Mouse (Mus musculus) mature B cell (primary cell): ENCODE data around the gene Snupn.

Source experiments
- in situ Hi-C: fragments of 300-500 bp; cut with MboI; formaldehyde crosslinking; loops from 2 replicates; pipeline ENCODE4 v1.14.3; 2019

Gene Snupn

DNA sequence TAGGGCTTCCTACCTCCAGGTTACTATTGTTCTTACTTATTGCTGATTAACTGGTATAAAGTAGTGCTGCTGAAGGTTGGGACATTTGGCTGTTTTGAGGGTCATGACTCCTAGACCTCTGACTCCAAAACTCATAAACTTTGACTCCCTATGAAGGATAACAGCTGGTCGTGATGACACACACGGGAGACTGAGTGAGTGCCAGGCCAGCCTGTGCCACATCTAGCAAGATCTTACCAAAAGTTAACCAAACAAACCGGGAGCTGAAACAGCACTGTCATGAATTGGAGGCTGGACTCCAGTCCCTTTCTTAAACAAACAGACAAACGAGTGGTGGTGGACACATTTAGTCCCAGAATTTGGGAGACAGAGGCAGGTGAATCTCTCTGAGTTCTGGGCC, 21.2 kb upstream of the Snupn start:
- in situ Hi-C loops, result loop anchor here (25.0 kb wide), 1 partner anchor 508 kb away; the partner anchor contains the start of gene Ppcdc

DNA sequence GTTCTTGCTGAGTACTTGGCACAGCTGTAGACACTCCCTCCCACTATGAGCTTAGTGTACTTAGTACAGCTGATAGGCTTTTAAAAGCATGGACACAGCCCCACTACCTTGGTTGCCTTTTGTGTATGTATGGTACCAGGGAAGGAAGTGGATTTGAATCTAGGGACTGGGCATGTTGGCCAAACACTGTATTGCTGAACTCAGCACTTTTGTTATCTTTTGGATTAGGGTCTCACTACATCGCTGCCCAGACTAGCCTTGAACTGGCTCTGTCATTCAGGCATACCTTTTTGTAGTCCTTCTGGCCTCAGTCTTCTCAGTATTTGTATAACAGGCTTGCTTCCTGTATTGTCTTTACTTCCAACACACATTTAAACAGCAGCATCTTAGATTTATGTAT, 20.1 kb upstream of the Snupn start:
- in situ Hi-C loops, result loop anchor here (10.0 to 25.0 kb wide), 2 partner anchors 204 to 507 kb away; partner anchors contain the start of genes Man2c1 and Ppcdc

DNA sequence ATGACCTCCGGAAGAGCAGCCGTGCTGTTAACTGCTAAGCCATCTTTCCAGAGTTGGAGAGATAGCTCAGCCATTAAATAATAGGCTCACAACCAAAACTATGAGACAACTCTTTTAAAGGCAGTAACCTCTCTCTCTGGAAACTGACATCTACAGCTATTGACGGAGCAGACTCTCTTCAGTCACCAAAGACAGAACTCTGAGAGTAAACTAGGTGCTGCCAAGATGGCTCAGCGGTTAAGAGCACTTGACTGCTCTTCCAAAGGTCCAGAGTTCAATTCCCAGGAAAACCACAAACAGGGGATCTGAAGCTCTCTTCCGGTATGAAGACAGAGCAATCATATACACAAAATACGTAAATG, 13.8 kb upstream of the Snupn start:
- in situ Hi-C loops, result loop anchor here (10.0 to 25.0 kb wide), 2 partner anchors 198 to 500 kb away; partner anchors contain the start of genes Man2c1 and Ppcdc

DNA sequence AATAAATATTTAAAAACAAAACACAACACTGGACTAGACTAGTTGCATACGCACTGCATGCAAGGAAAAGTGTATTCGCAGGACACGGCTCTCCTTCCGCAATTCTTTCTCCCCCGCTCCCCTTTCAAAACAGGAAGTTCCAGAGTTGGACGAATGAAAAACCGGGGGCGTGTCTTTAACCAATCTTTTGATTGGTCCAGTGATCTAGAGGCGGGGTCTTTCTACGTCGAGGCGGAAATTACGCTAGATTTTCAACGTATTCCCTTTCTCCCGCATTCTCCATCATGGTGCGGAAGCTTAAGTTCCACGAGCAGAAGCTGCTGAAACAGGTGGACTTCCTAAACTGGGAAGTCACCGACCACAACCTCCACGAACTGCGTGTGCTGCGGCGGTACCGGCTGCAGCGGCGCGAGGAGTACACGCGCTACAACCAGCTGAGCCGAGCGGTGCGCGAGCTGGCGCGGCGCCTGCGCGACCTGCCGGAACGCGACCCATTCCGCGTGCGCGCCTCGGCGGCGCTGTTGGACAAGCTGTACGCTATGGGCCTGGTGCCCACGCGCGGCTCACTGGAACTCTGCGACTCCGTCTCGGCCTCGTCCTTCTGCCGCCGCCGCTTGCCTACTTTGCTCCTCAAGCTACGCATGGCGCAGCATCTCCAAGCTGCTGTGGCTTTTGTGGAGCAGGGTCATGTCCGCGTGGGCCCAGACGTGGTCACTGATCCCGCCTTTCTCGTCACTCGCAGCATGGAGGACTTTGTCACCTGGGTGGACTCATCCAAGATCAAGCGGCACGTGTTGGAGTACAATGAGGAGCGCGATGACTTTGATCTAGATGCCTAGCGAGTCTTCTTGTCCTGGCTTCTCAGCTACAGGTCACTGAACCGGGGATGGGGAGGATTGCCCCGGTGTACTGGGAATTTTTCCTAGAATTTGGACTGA, 13.2 kb upstream of the Snupn start, which contains the start of gene Imp3:
Gene Imp3, plus strand, starts transcription at position 253 of the 938 bp plus-strand sequence.
- in situ Hi-C loops, result loop anchor here (10.0 to 25.0 kb wide), 2 partner anchors 197 to 500 kb away; partner anchors contain the start of genes Man2c1 and Ppcdc

DNA sequence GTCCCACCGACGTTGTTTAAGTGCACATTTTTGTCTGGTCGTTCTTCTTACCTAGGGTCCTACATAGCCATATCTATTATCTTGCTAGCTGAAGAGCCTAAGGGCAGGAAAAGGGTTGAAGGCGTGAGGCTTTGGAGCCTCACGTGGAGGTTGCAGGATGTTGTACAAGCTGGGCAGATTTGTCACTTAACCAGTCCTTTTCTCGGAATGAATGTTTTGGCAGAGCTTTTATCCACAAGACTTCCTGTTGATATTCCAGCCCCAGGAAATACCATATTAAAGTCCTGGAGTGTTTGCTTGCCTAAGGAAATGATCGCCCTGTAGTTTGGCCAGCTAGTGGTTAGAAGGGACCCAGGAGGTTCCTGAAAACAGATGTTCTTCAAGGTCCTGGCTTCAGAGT, 12.3 kb upstream of the Snupn start:
- in situ Hi-C loops, result loop anchor here (10.0 to 25.0 kb wide), 2 partner anchors 196 to 499 kb away; partner anchors contain the start of genes Man2c1 and Ppcdc

DNA sequence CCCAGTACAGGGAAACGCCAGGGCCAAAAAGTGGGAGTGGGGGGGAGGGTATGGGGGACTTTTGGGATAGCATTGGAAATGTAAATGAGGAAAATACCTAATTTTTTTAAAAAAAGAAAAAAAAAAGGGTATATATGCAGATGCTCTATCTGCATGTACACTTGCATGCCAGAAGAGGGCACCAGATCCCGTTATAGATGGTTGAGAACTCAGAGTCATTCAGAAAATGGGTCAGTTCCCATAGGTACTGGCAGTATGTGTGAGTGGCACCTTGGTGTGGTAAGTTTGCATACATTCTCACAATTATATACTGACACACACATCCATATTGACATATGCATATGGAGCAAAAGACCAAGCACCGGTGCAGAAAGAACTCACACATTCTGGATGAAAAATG, 3.2 kb upstream of the Snupn start:
- in situ Hi-C loops, result loop anchor here (25.0 kb wide), 1 partner anchor 490 kb away; the partner anchor contains the start of gene Ppcdc

DNA sequence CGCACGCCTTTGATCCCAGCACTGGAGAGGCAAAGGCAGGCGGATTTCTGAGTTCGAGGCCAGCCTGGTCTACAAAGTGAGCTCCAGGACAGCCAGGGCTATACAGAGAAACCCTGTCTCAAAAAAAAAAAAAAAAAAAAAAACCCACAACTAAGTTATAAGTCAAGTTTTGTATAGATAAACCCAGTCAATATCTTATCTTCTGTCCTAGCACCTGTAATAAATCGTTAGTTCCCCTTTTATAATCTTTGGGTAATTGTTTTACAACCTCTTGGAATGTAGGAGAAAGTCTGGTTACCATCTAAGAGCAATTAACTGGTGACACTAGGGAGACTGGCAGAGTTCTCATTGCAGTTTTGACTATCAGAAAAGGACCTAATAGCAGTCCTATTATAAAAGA, 2.0 kb upstream of the Snupn start:
- in situ Hi-C loops, result loop anchor here (25.0 kb wide), 1 partner anchor 489 kb away; the partner anchor contains the start of gene Ppcdc

DNA sequence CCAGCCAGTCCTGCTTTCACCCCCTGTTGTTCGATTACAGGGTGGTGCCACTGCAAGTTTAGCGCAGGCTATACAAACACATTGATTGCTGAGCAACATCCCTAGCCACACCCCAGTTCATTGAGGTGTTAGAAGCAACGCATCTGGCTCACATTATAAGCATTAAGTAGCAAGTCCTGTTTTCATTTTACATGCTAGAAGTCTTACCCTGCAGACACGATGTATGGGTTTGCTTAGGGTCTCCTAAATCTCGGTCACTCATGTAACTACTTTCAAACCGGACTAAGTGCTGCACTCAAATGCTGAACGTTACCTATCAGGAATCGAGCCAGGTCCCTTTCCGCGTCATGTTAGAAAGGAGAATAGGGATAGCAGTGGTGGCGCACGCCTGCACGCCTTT, 911 bp upstream of the Snupn start:
- in situ Hi-C loops, result loop anchor here (25.0 kb wide), 1 partner anchor 488 kb away; the partner anchor contains the start of gene Ppcdc

DNA sequence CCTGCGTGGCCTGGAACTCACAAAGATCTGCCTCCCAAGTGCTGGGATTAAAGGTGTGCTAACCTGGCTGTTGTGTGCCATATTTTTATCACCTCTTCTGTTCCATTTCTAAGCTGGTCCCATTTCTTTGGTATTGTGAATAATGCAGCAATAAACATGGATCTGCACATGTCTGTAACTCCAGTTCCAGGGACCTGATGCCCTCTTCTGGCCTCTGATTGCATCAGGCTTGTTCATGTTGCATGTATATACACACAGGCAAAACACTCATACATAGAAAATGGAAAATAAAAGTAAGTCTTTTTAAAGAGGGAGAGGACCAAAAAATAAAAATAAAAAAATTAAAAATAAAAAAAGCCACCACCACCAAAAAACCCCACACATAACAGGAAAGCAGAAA, 2.9 kb downstream of the Snupn start:
- in situ Hi-C loops, result no loop called here

DNA sequence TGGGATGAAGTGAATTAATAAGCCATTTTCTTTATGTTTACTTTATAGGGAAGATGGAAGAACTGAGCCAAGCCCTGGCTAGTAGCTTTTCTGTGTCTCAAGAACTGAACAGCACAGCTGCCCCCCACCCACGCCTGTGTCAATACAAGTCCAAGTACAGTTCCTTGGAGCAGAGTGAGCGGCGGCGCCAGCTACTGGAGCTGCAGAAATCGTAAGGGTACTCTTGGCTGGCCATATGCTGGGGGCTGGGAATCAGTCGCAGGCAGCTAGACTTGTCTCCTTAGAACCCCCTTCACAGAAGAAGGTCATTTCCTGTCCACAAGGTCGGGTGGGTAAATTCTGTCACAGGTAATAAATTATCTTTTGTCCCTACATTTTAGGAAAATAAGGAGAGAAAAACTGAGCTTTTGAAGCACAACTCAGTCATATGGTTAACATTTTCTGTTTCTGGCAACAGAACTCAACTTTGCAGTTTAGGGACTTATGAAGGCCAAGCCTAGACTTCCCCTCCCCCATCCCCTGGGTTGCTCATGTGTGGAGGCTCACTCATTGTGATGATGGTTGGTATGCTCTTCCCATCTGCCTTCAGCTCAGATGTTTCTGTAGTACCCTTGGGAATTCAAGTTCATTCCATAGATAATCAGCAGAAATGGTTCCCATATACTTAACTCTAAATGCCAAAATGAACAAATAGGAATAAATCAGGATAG, 6.4 kb downstream of the Snupn start:
- in situ Hi-C loops, result no loop called here

DNA sequence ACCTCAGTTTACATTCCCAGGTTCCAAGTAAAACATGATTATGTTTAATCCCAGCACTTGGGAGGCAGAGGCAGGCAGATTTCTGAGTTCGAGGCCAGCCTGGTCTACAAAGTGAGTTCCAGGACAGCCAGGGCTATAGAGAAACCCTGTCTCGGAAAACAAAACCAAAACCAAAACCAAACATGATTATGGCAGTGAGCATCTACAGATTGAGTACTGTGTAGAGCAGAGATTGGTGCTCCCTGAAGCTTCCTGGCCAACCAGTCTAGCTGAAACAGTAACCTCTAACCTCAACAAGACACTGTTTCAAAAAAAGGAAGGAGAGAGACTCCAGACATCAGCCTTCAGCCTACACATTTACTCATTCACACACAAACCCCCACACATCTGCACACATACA, 8.0 kb downstream of the Snupn start:
- in situ Hi-C loops, result no loop called here

DNA sequence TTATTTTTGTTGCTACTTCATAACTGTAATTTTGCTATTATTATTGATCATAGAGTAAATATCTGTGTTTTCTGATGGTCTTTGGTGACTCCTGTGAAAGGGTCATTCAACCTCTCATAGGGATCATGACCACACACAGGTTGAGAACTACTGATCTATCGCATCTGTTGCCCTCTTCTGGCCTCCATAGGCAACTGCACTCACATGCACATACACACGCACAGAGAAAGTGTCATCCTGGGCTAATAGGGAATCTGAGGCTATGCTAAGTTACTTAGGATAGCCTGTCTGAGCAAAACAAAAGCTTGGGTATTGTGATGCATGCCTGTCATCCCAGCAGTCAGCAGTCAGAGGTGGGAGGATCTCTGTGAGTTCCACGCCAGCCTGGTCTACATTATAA, 10.9 kb downstream of the Snupn start:
- in situ Hi-C loops, result no loop called here

DNA sequence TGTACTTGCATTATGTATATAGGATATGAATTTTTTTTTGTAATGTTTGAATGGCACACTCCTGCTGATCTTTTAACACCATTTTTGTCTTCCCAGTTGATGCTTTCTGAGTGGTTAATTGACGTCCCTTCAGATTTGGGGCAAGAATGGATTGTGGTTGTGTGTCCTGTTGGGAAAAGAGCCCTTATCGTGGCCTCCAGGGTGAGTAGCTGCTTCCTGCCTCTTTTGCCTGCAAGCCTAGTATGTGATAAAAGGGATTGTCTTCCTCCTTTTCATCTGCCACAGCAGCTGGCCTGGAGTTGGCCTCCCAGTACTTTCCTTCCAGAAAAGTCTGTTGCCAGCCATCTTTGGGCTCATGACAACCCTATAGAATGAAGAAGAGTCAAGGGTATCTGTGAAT, 19.5 kb downstream of the Snupn start:
- in situ Hi-C loops, result no loop called here

DNA sequence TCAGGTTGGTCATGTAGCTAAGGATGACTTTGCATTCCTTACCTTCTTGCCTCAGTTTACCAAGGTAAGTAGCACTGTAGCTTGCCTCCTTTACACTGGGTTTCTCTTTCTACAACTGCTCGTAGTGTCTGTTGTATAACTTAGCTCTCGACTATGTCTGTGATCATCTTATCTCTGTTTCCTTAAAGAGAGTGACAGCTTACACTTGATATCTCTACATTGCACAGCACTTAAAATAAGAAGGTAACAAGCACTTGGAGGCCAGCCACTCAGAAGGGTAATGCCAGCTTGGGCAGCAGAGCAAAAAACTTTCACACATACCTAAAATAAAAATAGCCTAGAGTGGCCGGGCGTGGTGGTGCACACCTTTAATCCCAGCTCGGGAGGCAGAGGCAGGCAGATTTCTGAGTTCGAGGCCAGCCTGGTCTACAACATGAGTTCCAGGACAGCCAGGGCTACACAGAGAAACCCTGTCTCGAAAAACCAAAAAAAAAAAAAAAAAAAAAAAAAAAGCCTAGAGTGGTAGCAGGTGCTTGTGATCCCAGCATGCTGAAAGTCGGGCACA, 23.4 kb downstream of the Snupn start:
- in situ Hi-C loops, result no loop called here

DNA sequence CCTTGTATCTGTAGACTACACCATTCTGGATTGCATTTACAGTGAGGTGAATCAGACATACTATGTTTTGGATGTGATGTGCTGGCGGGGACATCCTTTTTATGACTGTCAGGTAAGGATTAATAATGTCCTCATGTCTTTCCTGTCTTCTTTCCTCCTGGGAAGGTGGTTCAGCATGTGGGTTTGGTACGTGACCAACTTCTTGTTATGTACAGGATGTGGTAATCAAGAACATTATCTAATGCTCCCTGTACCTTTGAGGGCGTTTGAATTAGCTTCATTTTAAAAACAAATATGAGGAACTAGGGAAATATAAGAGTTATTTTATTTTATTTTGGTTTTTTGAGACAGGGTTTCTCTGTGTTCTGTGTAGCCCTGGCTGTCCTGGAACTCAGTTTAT, 24.5 kb downstream of the Snupn start:
- in situ Hi-C loops, result no loop called here

DNA sequence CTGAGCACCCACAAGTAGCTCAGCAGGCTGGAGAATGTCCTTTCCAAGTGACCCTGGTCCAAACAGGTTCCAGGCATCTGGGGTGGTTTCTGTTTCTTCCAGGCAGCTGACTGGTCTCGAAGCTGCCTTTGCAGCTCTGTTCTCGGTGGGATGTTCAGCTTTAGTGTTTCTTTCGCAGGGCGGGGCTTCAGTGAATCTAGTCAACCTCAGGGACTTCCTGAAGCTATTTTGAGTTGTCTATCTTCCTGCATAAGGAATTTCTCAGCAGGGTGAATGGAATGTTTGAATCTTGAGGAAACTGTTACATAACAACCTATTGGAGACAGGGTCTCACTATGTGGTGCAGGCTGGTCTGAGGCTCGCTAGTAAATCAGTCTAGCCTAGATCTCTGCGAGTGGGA, 29.5 kb downstream of the Snupn start:
- in situ Hi-C loops, result no loop called here

DNA sequence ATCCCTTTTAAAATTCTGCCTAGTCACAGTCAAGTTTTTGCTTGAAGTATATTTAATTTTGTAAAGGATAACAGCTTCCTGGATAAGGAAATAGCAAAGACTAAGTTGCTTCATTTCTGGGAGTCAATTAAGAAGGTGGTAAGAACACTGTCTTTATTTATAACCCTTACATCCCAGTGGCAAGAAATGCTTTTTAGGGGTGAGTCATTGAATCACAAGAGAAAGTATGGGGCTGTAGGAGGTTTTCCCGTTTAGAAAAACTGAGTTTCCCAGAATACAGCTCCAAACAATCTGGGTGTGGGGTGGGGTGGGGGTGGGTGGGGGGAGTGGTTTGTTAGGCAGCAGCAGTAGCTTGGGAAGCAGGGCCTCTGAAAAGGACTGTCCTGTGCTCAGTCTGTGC, 30.8 kb downstream of the Snupn start:
- in situ Hi-C loops, result no loop called here

DNA sequence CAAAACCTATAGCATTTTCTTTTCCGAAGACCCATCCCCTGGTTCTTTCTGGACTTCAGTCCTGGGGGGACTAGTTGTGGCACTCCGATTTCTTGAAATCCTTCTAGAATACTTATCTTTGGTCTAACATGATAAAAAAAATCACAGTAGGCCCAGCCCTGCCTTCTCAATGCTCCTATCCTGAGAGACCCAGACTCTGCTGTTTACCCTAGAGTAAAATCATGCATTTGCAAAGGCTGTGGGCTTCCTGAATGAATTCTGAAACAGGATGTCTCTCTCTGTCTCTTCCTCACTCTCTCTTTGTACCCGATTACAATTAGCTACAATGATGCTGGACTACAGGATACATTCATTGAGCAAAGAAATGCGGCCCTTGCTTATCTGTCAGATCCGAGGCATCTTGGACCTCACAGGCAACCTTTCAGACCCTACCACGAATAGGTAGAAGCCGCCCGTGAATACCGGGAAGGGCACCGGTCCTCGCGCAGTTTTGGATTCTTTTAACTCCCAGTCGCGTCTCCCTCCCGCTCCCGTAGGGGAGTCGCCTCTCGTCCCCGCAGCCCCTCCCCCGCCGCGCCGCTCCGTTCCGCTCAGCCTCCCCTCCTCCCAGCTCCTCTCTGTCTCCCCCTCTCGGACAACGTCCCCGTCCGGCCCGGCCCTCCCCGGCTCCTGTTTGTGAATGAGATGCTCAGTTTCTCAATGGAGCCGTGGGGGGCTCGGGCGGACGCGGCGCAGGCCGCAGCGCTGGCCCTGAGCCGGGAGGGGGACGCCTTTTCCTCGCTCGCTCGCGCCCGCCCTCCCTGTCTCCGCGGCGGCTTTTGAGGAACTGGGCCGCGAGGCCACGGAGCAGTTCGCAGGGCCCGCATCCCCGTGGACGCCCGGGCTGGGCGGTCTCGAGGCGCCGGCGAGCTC, 43.9 kb downstream of the Snupn start, which contains the start of gene Ptpn9:
Gene Ptpn9, plus strand, starts transcription at position 638 of the 912 bp plus-strand sequence.
- in situ Hi-C loops, result no loop called here

DNA sequence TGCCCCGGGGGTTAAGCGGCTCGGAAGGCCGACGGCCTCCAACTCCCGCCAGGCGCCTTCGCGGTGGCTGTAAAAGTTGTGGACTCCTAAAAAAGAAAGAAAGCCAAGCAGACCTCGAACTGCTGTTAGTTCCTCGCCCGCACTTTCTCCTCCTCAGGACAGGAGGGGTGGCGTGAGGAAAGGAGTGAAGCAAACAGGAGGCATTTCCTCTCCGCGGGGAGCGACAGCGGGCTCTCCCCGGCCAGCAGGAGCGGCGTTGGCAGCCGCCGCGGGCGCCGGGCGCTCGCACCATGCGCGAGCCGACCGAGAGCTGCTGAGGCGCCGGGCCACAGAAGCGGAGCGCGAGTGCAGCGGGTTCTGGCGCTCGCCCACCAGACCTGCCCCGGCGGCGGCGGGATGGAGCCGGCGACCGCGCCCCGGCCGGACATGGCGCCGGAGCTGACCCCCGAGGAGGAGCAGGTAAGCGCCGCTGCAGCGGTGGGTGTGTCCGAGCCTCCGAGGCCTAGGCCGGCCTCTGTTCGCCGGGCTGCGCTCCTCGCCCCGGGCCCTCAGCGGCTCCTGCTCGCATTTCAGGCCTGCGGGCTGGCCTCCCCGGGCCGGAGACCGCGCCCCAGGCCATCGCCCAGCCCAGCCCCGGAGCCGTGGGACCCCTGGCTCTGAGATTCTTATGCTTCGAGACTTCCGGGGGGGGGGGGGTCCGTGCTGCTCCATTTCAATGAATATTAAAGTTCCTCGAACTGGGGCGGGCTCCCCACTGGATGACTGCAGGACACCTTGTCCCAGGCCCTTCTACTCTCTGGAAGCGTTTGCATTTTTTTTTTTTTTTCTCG, 44.7 kb downstream of the Snupn start:
- in situ Hi-C loops, result no loop called here

DNA sequence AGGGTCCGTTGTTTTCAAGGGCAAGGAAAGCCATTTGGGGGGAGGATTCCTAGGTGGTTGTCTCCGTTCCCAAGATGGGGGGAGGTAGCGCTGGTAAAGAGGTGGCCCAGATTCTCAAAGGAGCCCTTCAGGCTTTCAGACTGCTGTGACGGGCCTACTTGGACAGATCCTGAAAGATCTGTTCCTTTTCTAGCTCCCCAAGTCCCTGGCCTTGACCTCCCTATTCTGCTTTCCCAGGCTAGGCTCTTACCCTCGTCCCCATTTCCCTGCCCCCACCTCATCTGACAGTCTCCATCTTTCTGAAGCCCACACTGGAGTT, 45.3 kb downstream of the Snupn start:
- in situ Hi-C loops, result no loop called here
